Mouse (Mus musculus) embryo, embryonic 10.5 days (tissue): ENCODE data around the gene Bicra.

Source experiments
- DNase-seq: peaks from one replicate; pipeline ENCODE4 v3.0.0-alpha.2; 2015; ENCODE audit warnings: low spot score

The Bicra gene

DNA sequence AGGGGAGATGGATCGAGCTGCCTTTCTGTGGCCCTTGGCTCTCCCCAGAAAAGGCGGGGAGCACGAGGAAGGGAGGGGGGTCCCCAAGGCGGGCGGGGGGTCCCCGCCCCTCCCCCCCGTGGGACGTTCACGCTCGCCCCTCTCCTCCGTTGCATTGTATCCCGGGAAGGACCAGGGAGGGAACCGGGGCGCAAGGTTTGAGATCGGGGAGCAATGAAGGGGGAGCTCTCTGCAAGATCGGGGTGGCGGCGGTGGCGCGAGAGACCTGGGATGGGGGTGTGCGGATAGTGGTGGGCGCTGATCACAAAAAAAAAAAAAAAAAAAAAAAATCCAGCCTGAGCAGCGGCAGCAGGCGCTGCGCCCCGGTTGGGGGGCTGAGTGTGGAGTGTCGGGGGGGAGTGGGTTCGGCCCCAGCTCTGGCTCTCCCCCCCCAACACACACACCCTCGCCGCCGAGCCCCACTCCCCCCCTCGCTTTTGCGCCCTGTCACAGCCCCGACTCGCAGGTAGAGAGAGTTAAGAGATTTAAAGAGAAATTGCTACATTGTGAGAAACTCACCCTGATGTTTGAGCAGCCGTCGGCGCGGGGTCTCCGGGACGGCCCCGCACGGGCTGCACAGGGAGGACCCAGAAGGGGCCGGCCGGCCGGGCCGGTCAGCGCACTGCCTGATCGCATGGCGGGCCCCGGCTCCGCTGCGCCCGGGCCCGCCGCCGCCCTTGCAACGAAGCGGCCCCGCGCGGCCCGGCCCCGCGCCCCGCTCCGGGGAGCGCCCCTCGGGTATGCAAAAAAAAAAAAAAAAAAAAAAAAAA is at the start of gene Bicra:
Bicra (minus strand) TSS at position 584 of the 809 bp plus-strand sequence.
- DNase-seq: peak; percentile 86

DNA sequence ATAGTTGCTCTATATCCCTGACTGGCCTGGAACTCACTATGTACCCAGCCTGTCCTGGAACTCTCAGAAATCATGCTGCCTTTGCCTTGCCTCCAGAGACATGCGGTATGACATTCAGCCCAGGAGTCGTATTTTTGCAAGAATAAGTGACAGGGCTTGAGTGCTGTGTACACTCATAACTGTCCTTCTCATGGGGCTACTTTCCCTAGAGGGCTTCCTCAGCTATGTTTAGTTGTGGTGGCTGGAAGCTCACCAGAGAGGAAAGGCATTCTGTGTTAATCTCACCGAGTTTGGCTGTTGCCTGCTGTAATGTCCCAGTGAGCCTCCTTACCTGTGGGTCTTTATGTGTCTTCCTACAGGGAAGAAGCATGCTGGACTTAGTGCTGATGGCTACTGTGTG is 46.9 kb upstream of the Bicra start:
- DNase-seq: no peak

DNA sequence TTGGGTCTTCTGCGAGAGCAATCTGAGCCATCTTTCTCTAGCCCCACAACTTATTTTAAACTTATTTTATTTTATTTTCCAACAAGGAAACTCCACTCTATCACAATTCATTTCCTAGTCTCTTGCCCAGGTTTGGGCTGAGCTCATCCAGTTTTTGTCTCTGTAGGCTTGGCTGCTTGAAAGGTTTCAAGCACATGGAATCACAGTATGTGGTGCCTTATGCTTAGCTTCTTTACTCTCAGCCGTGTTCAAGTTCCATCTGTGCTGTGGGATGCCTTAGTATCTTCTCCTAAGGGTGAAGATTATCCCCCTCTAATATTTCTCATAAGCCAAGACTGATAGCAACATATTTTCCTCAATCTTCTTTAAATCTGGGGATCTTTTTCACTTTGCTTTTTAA is 39.9 kb upstream of the Bicra start:
- DNase-seq: no peak

DNA sequence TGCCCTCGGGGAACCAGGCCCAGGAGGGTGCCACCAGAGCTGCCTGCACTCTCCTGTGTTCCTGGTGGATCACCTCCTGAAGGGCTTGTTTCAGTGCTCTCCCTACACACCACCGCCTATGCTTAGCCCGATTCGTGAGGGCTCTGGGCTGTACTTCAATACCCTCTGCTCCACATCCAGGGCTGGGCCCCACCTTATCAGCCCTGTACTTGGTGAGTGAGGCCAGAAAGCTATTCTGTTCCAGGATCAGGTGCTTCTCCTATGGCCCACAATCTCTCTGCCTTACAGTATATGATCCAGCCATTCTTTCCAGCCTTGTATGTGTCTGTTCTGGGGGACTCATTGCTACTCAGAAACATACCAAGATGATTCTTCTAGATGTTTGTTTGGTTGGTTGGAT is 35.6 kb upstream of the Bicra start:
- no peak for DNase-seq

DNA sequence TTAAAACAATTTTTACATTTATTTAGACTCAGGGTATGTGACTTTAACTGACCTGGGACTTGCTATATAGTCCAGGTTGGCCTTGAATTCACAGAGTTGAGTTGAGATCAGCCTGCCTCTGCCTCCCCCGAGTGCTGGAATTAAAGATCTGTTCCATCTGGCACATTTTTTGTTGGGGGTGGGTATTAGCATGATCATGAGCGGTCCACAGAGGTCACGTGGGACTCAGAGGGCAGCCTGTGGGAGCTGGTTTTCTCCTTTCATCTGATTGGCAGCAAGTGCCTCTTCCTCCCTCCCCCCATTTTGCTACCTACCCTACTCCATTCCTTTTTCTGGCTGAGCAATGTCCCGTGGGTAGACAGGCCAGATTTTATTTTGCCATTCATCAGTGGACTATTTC is 32.9 kb upstream of the Bicra start:
- DNase-seq: no peak

DNA sequence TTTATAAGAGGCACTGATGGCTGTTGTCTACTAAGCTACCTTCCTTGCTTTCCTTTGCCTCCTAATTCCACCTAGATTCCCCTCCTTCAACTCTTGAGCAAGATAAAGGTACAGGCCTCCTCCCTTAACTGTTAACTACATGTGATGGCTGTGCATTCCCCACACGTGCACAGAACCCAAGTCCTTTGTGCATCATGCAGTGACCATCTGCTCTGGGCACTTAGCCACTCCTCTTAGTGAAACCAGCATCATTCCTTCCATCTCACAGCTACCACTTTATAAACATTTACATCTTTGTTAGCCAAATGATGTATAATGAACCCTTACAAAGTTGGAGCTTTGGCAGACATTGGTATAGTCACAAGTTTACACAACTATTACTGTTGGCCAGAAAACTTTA is 32.2 kb upstream of the Bicra start:
- DNase-seq: no peak

DNA sequence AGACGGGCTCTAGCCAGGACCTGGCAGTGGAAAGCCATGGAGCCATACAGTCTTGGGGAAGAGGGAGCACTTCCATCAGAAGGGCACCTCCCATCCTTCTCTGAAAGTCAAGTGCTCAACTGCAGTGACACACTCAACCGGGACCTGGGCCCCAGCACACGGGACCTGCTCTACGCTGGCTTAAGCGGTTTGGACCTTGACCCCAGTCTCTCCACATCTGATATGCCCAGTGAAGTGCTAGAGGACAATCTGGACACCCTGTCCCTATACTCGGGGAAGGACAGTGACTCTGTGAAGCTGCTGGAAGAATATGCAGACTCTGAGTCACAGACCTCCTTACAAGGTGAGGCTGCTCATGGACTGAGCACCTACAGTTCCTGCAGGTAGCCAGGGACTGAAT is 24.2 kb upstream of the Bicra start:
- no peak for DNase-seq

DNA sequence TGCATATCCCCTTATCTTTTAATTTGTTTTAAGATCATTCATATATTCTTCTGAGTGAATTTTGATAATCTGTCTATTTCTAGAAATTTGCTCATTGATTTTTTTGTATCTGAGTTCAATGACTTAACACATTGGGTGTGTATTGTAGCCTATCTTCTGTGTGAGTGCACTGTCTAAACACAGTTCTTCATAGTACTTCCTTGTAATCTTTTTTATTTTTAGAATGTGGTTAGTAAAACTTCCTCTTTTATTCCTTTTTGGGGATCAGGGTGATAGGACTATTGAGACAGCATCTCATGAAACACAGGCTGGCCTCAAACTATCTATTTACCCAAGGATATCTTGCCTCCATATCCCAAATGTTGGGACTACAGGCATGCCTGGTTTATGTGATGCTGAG is 23.1 kb upstream of the Bicra start:
- no peak for DNase-seq

DNA sequence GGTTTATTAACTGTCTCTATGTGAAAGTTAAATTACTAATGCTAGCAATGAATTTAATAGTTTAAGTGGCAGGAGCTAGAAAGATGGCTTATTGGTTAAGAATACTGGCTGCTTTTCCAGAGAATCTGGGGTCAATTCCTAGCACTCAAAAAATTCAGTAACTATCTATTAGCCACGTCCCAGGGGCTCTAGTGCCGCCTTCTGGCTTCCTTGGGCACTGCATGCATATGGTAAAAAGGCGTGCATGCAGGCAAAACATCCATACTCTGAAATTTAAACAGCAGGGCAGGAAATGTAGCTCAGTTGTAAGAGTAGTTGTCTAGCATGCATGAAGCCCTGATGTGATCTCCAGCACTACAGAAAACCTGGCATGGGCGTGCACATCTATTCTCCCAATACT is 15.8 kb upstream of the Bicra start:
- no peak for DNase-seq

DNA sequence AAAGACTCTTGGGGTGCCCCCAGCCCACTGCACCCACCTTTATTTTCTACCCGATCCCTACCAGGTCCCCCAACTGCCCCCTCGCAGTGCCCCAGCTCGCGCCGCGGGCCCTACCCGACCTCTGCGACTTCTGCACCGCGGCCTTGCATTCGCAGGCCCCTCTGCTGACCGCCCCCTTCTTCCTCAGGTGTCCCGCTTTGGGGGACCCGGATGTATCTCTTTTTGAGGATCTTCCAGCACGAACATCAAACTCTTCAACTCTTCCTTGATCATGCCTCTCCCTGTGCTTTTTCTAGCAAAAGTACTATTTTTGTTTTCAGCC is 14.3 kb upstream of the Bicra start:
- no peak for DNase-seq

DNA sequence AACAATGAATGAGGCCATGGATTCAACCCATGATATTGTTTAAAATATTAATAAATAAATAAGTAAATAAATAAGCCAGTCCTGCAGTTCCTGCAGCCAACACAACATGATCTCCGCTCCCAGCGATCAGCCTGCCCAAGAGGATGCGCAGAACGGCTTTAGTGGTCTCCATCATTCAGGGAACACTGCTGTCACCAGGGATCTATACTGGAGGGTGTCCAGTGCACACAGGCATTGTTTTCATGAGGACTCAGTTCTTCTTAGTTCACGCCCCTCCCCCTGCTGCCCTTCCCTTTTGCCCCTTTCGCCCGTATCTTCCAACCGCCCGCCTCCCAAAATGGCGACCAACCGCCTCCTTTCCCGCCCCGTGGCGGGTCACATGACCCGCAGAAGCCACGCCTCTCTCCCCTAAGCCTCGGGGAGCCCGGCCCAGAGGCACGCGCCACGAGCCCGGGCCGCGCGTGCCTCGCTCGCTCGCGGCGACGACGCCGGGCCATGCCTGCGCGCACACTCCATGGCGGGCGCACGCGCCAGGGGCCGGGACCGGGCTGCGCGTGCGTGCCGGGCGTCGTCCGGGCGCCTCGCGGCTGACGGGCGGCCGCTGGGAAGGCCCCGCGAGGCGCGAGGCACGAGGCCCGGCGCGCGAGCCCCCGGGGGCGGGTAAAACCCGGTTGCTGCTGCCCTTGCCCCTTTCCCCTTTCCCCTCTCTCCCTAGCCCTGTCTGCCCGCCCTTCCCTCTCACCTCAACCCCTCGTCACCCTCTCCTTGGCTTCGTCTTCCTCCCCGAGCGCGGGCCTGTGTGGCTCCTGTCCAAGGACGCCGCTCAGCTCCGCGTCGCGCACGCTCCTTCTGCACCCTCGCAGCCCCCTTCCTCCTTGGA is 13.7 kb upstream of the Bicra start, which contains the start of gene Zfp541:
Zfp541 (plus strand) TSS at position 596 of the 880 bp plus-strand sequence.
- DNase-seq: peak; percentile 9

DNA sequence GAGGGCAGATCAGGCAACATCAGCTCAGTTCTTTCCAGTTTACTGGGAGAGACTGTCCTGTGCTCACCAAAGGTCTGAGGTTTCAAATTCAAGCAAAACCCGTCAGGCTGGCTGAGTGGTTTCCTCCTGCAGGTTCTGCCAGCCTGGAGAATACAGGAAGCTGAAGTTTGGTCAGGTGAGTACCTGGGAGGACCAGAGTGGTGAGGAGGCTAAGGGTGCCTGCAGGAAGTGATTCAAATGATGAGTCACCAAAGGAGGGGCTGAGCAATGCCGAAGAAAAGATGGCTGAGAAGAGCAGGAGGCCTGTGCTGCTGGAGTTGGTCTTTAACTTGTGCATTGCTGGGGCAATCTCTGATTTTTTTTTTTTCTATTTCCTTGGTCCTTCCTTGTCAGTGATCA is 9.4 kb upstream of the Bicra start:
- no peak for DNase-seq

DNA sequence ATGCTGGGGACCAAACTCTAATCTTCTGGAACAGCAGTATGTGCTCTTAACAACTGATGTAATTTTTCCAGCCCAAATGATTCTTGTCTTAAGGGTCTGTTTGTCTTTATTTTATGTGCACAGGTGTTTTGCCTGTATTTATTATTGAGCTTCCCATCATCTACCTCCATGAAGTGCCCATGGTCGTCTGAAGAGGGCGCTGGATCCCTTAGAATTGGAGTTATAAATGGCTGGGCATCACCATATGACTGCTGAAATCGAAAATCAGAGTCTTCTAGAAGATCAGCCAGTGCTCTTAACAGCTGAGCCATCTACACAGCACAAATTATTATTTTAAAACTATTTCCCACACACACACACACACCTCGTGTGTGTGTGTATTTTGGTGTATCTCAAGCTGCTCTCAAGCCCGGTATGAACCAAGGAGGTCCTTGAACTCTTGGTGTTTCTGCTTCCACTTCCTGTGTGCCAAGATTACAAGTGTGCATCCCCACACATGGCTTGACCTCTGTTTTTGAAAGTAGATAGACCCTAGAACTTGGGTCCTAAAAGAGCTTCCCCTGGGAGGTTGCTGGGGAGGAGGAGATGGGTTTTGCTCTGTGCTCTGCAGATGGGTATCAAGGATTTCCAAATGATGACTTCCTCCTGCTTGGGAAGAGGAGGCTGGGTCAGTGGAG is 8.9 kb upstream of the Bicra start:
- DNase-seq: peak; percentile 49

DNA sequence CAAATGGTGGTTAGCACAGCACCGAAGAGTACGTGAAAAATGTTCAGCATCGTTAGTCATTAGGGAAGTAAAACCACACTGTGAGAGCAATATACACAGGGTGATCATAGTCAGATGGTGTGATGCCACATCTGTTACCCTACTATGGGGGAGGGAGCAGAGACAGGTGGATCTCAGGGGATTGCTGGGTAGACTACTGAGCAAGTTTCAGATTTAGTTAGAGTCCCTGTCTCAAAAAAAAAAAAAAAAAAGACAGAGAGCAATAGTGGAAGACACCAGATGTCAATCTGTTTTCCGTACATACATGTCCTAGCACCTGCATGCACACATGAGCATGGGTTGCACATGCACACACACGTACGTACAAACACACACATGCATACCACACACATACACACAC is 7.9 kb upstream of the Bicra start:
- no peak for DNase-seq

DNA sequence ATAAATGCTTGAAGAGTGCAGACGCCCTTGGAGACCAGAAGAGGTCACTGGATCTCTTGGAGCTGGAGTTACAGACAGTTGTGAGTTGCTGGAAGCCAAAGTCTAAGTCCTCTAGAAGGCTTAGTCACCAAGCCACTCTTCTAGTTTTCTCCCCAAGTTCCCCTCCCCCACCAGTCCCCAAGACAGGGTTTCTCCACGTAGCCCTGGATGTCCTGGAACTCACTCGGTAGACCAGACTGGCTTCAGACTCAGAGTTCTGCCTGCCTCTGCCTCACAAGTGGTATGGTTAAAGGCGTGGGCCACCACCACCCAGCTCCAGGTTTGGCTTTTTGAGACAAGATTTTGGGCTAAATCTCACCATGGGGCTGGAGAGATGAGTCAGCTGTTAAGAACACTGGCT is 7.2 kb upstream of the Bicra start:
- DNase-seq: no peak

DNA sequence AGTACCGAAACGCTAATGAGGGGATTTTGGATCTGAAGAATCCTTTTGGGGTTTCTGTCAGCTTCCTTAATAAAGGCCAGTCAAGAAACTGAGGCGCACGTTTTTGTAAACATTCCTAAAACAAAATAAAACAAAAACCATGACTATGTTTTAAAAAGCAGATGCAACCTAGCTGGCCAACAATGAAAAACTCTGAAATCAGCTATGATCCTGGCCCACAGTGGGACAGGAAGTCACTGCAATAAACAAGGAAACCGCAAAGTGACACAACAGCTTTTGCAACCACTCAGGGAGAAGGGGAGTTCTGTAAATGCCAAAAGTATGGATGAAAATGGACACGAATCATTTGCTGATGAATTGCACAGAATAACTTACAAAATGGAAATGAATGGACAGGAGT is 5.4 kb upstream of the Bicra start:
- DNase-seq: no peak

DNA sequence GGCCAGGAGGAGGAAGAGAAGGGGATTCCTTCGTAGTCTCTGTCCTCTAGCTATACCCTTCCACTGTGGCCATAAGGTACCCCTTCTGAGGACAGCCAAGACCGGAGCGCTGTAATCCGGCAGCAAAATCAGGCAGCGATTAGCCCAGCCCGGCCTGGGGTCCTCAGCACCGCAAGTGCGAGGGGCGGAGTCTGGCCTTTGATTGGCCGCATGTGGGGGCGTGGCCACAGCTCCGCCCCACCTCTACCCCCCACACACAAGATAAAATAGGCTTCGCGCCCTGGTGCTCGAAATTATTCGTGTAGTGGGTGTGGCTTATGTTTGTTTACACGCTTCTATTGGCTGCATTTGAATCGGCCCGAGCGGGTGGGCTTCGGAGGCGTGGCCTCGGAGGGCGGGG is 5.0 kb upstream of the Bicra start:
- DNase-seq: peak; percentile 99

DNA sequence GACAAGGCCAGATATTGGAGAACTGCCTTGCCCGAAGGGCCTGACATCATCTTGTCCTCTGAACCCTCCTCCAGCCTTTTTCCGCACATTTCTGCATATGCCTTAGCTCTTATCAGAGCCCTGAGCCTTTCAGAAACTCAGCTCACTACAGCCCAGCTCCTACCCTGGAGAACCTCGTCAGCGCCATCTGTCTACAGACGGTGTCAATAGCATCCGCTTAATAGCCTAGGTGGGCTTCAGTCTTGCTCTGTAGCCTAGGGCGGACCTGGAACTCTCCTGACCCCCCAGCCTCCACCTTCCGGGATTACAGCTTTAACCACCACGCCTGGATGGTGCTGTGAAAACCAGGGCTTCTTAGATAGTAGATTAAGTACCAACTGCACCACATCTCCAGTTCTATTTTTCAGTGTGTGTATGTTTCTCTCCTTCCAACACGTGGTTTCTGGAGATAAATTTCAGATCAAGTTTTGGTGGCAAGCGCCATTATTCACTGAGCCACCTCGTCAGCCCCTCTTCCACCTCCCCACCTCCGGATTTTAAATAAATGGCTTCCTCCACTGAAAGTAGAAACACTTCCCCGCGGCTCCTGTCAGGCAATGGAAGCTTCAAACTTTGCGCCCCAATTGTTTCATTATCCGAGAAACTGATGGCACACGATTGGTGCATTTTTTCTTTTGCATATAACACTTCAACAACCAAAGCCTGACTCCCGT is 4.3 kb upstream of the Bicra start:
- DNase-seq: peak; percentile 88

DNA sequence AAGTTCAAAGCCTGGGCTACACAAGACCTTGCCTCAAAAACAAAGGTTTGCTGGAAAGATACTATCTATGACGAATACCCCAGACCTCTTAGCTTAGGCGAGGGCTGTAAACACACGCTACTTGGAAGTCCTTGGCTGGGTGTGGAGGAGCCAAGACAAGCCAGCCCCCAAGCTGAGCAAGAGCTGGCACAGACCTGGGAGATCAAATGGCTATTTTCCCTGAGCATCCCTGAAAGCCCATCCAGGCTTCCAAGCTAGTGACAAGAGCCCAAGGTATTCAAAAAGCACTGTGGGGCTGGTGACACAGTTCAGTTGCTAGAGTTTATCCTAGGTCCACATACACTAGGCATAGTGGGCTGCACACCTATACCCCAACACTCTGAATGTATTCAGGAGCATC is 2.9 kb upstream of the Bicra start:
- no peak for DNase-seq

DNA sequence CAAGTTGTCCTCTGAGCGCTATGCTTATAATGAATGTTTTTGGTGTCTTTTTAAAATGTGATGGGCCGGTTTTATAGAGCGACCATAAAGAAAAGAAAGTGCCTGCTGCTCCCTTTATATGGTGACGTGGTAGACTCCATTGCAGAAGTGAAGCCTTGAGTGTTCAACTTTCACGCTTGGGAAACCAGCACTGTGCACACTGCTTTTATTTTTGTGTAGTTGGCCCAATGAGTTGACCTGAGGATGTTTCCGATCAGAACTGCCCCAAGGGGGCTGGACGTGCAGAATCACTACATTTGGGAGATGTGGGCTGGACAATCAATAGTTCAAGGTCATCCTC is 1.8 kb upstream of the Bicra start:
- DNase-seq: no peak

DNA sequence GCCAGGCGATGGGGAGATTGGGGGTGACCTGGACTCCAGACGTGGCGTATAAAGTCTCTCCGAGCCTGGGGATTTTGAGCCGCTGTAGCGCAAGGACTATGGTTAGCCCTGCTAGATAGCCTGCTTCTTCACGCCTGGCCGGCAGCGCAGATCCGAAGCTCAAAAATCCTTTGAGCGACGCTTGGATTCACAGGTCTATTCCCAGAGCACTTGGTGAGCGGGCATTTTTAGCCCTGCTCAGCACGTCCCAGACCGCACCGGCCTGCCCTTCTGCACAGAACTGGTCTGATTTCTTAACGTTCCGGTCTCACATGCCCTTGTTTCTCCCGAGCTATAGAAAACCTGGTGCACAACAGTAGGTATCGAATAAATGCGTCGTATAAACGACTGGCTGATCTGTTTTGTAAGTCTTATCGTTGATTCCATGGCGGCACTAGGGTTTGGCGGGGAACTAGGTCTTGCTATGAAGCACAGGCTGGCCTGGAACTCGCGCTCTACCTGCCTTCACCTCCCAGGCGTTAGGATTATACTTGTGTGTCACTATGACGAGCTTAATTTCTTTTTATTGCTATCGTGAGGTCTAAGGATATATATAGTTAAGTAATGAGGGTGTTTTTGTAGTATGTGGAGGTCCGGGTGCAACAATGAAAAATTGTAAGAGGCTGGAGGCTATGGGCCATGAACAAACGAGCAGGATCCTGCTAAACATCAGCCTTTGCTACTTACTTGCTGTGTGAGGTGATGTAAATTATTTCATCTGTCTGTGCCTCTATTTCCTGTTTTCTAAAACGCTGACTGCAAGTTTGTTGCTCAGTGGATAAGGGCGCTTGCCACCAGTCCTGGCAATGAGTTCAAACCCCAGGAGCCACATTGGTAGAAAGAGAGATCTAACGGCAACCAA is 1.2 kb upstream of the Bicra start:
- peak; percentile 50 for DNase-seq
